Mouse (Mus musculus) forelimb bud, embryonic 11.5 days (tissue): Measurements from ENCODE around the gene Rpl35.
A peak's percentile ranks its signal among the peaks of the same experiment; 100 is the strongest.

Experiments
- DNase-seq: peaks from one replicate; pipeline ENCODE4 v3.0.0-alpha.2; 2012; ENCODE audit warnings: low read depth, low spot score

Rpl35 gene

GRCm38 (mm10) chr2:38997386-38998374 lies 7.7 kb downstream of the Rpl35 start, which contains the start of gene Wdr38:
TSS of gene Wdr38 (plus strand) at chr2:38997476.
- peak; percentile 86 for DNase-seq

DNA sequence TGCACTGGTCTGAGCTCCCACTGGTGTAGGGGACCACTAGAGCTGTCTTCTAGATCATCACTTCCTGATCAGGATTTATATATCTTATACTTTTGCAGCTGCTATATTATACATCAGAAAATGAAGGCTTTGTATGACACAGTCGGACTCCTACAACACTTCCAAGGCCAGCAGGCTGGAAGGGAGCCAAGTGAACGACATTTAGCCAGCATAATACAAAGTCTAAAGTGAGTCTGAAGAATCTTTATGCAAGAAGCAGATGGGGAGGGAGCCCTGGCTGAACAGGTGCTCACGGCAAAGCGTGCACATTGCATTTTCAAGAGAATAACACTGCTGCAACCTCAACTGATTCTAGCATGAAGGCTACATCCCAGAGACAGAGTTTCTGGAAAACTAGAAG lies 13.0 kb downstream of the Rpl35 start:
- no peak for DNase-seq

DNA sequence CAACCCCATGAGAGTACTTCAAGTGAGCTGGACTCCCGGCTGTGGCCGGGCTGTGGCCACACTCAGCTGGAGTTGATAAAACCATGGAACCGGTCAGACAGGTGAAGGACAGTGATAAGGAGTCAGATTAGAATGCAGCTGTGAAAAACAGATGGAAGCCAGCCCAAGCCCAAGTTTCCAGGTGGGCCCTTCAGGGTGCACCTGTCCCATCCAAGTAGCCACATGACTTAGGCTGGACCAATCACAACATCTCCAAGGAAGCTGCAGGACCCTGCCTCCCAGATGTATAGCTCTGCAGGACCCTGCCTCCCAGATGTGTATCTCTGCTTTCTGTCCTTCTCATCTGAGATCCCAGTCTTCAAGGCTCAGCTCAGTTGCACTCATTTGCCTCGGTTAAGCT lies 13.4 kb downstream of the Rpl35 start:
- DNase-seq = no peak

DNA sequence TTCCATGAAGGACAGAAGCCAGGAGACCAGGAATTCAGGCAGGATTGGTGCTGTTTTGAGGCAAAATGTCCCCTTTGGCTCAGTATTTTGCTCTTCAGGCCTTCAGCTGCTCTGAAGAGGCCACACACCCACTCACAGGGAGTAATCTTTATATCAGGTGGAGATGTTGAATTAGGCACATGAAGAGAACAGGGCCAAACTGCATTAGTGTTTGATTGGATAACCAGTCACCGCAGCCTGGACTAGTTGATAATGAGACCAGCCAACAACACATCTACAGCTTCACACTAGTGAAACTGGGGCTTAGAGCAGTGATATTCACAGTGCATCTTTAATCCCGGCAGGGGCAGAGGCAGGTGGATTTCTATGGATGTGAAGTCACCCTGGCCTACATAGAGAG lies 16.5 kb downstream of the Rpl35 start:
- DNase-seq = no peak

DNA sequence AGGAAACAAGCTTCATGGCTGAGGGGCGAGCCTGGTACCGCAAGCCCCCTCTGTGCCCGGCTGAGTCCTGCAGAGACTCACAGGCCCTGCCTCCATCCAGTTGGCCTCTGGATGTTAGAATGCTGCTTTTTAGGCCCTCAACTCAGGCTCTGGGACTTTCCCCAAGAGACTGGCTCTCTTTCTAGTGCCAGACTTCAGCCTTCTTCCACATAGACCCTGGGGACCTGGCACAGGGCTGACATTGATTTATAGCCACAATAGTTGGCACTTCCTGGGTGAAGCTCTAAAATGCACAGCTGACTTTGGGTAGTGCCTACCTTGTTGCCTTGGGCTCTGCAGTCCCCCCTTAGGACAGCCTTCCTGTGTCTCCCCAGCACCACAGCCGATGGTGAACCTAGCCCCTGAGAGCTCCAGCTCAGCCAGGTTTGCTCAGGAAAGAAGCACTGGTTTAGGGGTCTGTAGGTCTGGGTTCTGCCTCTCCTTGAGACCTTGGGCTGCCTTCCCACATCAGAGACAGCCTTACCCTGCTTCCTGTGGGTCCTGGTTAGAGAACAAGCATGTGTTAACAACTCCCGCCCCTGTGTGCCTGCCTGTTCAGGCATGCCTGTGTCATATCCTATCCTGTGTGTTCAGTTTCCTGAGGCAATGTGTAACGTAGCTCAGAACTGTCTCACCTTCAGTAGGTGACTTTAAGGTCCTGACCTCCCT lies 17.5 kb downstream of the Rpl35 start:
- no peak for DNase-seq

DNA sequence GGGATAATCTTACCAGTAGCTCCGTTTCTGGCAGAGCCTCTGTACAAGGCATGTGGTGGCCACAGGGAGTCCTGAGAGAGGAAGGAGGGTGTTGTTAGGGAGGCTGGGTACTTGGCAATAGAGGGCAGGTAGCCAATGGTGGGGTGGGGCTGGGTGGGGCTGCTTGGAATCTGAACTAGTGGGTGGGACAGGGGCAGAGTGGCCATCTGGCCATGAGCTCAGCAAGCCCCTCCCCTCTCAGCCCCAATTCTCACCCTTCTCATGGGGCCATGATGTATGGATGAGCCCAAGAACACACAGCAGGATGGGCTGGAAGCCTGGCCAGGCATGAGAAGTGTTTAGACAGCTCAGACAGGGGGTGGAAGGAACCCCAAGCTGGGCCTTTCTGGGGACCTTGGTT lies 18.1 kb downstream of the Rpl35 start:
- no peak for DNase-seq

- DNase-seq = no peak
Measured at GRCm38 (mm10) chr2:38986580-38986979, 18.8 kb downstream of the Rpl35 start.

- DNase-seq = no peak
Measured at GRCm38 (mm10) chr2:38983456-38983855, 22.0 kb downstream of the Rpl35 start.

DNA sequence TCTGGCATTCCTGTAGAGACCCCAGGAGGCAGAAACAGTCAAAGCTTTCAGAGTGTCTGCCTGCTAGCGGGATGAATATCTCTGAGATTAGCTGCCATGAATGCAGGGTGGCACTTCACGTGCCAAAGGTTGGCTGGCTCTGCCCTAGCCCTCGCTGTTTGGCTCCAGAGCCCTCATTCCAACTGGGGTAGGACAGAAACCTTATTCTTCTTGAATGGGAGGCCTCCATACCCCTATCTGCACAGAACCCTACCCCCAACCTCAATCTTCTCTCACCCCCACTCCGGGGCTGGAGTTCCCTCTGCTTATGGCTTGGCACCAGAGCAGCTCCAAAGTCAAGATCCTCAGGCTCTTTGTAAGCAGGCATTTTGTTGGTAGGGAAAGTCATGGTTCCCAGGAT lies 27.6 kb downstream of the Rpl35 start:
- DNase-seq = no peak

- DNase-seq = no peak
Measured at GRCm38 (mm10) chr2:38975941-38976805, 29.3 kb downstream of the Rpl35 start.

DNA sequence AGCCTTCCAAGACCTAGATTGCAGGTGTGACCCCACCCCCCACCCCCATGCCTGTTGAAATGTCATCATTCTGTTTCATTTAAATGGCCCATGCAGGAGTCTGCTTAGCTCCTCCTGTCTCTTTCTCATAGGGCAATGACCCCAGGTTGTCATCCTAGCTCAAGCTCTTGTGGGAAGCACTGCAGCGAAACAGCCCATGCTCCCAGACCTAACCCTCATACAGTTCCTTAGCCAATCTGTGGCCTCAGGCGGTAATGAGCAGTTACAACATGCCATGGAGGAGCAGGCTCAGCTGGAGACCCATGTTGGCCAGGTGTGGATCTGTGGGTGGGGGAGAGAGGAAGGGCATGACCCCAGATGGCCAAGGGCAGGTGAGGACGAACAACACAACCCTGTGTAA lies 30.2 kb downstream of the Rpl35 start:
- DNase-seq = no peak

- no peak for DNase-seq
Measured at GRCm38 (mm10) chr2:38974171-38974570, 31.3 kb downstream of the Rpl35 start.

DNA sequence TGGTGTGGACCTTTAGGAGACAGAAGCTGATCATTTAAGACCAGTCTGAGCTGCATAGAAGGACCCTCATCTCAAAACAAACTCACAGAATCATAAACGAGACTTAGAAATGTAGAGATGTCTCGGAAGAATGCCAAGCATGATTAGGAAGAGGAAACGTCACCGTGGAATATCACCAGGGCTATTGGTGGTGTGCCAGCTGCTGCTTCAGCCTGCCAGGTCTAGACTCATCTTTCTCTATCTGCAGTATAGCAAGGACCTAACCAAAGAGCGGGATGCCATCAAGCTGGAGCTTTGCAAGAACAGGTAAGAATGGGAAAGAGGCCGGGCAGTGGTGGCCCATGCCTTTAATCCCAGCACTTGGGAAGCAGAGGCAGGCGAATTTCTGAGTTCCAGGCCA lies 31.7 kb downstream of the Rpl35 start:
- no peak for DNase-seq

GRCm38 (mm10) chr2:38973223-38973622 lies 32.2 kb downstream of the Rpl35 start:
- DNase-seq = no peak

DNA sequence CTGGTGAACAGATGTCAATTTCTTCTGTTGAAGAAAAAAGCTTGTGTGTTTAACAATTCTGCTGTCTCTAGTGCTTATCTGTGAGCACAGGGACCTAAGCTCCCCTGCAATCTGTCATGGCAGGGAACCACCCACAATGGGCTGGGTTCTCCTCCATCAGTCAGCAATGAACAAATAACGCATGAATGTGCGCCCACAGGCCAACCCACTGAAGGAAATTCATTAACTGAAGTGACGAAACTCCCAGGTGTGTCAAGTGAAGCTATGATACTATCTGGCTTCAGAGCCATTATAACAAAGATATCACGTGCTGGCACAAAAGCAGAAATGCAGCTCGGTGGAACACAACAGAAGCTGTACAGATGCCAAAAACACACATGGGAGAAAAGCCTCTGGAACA lies 35.4 kb downstream of the Rpl35 start:
- DNase-seq = no peak

DNA sequence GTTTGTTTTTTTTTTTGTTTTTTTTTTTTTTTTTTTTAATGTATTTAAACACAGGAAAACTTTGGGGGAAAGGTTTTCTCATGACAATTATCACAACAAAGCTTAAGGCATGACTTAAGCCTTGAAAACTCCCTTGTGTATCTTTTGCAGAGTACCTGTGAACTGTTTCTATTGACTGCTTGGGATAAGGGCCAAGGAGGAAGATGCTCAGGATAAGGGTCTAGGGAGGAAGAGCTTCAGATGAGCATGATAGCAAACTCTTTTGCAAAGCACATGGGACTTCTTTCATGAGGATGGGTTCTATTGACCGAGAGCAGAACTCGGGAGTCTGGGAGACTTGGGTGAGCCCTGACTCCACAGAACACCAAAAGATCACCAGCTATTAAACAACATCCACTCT lies 35.8 kb downstream of the Rpl35 start:
- no peak for DNase-seq

- DNase-seq = peak; percentile 71
Measured at GRCm38 (mm10) chr2:38964198-38964597, 41.2 kb downstream of the Rpl35 start.

GRCm38 (mm10) chr2:38957671-38958223 lies 47.7 kb downstream of the Rpl35 start:
- no peak for DNase-seq

- DNase-seq = no peak
Measured at GRCm38 (mm10) chr2:38956062-38956461, 49.4 kb downstream of the Rpl35 start.

DNA sequence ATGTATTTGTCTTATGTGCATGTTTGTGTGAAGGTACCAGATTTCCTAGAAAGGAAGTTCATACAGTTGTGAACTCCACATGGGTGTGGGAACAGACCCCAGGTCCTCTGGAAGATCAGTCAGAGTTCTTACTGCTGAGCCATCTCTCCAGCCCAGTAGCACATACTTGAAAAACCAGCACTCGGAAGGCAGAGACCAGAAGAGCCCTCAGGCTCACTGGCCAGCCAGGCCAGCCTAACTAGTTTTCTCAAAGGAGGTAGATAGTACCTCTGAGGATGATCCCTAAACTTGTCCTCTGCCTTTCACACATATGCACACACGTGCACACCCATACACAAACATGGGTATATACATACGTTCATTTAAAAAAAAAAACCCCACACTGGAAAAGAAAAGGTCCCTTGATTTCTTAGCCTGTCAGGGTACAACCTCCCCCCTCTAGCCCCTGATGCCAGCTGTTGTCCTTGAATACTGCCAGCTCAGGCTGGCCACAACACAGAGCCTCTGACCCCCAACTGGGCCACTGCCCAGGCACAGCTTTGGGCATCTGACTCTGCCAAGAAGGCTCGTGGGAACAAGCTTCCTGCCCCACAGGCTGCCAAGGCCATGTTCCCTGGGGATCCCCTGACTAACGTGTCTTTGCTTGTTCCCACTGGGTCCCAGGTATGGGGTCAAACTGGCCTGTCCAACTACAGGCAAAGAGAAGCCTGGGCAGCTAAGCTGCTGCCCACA lies 52.1 kb downstream of the Rpl35 start:
- DNase-seq = no peak
